Mouse (Mus musculus) liver, embryonic 15.5 days (tissue): ENCODE results near the gene Flvcr1. TPM values are rescaled to one million over a fixed set of nuclear protein-coding genes. Genes with fewer than 3 reads are reported as not detected.
A peak's percentile ranks its signal among the peaks of the same experiment; 100 is the strongest.

Experiments used
- ATAC-seq: fragments of 200-750 bp; cut with Nextera tagmentation; 2 replicates; pipeline ENCODE4 v1.8.0; 2017; ENCODE audit warnings: moderate number of reproducible peaks, mild to moderate bottlenecking, moderate library complexity; ENCODE audit not compliant: insufficient read depth
- H3K27ac ChIP-seq: fragments of 300-500 bp; sonication (generic); replicated peaks from 2 replicates; pipeline ENCODE4 v1.5.1; 2015; ENCODE audit warnings: mild to moderate bottlenecking, inconsistent platforms
- H3K27me3 ChIP-seq: fragments of 300-500 bp; sonication (generic); 2 replicates; pipeline ENCODE4 v1.6.1; 2015; ENCODE audit warnings: mild to moderate bottlenecking, inconsistent platforms
- H3K36me3 ChIP-seq: fragments of 300-500 bp; sonication (generic); replicated peaks from 2 replicates; pipeline ENCODE4 v1.6.1; 2015; ENCODE audit warnings: moderate library complexity, mild to moderate bottlenecking, inconsistent platforms
- H3K4me1 ChIP-seq: fragments of 300-500 bp; sonication (generic); replicated peaks from 2 replicates; pipeline ENCODE4 v1.6.1; 2015; ENCODE audit warnings: inconsistent platforms
- H3K4me2 ChIP-seq: fragments of 300-500 bp; sonication (generic); 2 replicates; pipeline ENCODE4 v1.6.1; 2015; ENCODE audit warnings: moderate library complexity, mild to moderate bottlenecking, inconsistent platforms
- H3K4me3 ChIP-seq: fragments of 300-500 bp; sonication (generic); replicated peaks from 2 replicates; pipeline ENCODE4 v1.5.1; 2015; ENCODE audit warnings: mild to moderate bottlenecking, inconsistent platforms
- H3K9ac ChIP-seq: fragments of 300-500 bp; sonication (generic); 2 replicates; pipeline ENCODE4 v1.6.1; 2015; ENCODE audit warnings: moderate library complexity, mild to moderate bottlenecking, inconsistent platforms
- H3K9me3 ChIP-seq: fragments of 300-500 bp; sonication (generic); replicated peaks from 2 replicates; pipeline ENCODE4 v1.6.1; 2016; ENCODE audit warnings: inconsistent platforms
- WGBS: fragments of 180-500 bp; shearing (Covaris S2); methylation state at CpG from one replicate; pipeline ENCODE4 v1.1.7; 2015; ENCODE audit warnings: mixed read lengths; ENCODE audit not compliant: insufficient replicate concordance; 5-methylcytosine and 5-hydroxymethylcytosine counted together
- polyA plus RNA-seq: library from polyadenylated mRNA; unstranded; fragments of >200 nt; fragmentation: Nextera tagmentation; extraction: Ambion mirVana; gene quantifications from 2 replicates; pipeline ENCODE4 v1.2.1, GENCODE M21; 2015

Flvcr1 gene
- 2.5 and 3.4 TPM in 2 replicates for polyA plus RNA-seq

GRCm38 (mm10) chr1:191026021-191026713, at the start of gene Flvcr1:
Gene Flvcr1 (minus strand): TSS chr1:191026158.
- H3K36me3 ChIP-seq, result peaks cover 8% of the 10 kb centered on the region; the same call in 1 of the 2 replicates
- H3K27me3 ChIP-seq, result peaks cover 3% of the 10 kb centered on the region; the same call in 1 of the 2 replicates
- no peaks in the 10 kb centered on the region for H3K9me3 ChIP-seq
- peak within 1 kb of the TSS; percentile 75 for H3K4me3 ChIP-seq
- peak; percentile 99 for ATAC-seq
- peaks cover 22% of the 10 kb centered on the region for H3K4me1 ChIP-seq
- H3K27ac ChIP-seq, result peak within 1 kb of the TSS; percentile 80
- H3K4me2 ChIP-seq, result peak within 1 kb of the TSS; percentile 100
- under 1% methylated on average over 50 of the region's 50 CpGs for WGBS
- peak within 1 kb of the TSS; percentile 76 for H3K9ac ChIP-seq

- Histone ChIP-seq H3K36me3 (peaks cover 97% of the 10 kb centered on the region), H3K4me2 (no peak overlapping the region)
Observed at GRCm38 (mm10) chr1:191075199-191075883, 49.4 kb upstream of the Flvcr1 start.

GRCm38 (mm10) chr1:191073486-191073885, 47.5 kb upstream of the Flvcr1 start:
- Histone ChIP-seq H3K27ac (peak overlapping the region; percentile 53; the same call in 1 of the 2 replicates), H3K27me3 (no peaks in the 10 kb centered on the region), H3K4me3 (no peak overlapping the region), H3K36me3 (peaks cover 97% of the 10 kb centered on the region), H3K9me3 (no peaks in the 10 kb centered on the region), H3K4me2 (no peak overlapping the region), H3K4me1 (peaks cover 28% of the 10 kb centered on the region), H3K9ac (no peak overlapping the region)
- 55% methylated on average over 4 of the region's 4 CpGs for WGBS
- no peak for ATAC-seq

More at GRCm38 (mm10) chr1:191075199-191075883, 49.4 kb upstream of the Flvcr1 start:
- H3K4me1 ChIP-seq, result peaks cover 28% of the 10 kb centered on the region
- WGBS, result 60% methylated on average over 10 of the region's 10 CpGs
- H3K9me3 ChIP-seq, result no peaks in the 10 kb centered on the region
- H3K27ac ChIP-seq, result no peak overlapping the region
- 0 out of 2 replicates have a peak, but pooled peaks have one; percentile 38 for ATAC-seq
- H3K27me3 ChIP-seq, result no peaks in the 10 kb centered on the region
- no peak overlapping the region for H3K4me3 ChIP-seq
- H3K9ac ChIP-seq, result no peak overlapping the region

- Histone ChIP-seq H3K4me2 (no peak overlapping the region), H3K9me3 (no peaks in the 10 kb centered on the region), H3K27me3 (no peaks in the 10 kb centered on the region), H3K9ac (no peak overlapping the region), H3K4me1 (peaks cover 28% of the 10 kb centered on the region), H3K27ac (peak overlapping the region; percentile 53; the same call in 1 of the 2 replicates), H3K4me3 (no peak overlapping the region), H3K36me3 (peaks cover 97% of the 10 kb centered on the region)
- ATAC-seq, result peak; percentile 40
- 79% methylated on average over 6 of the region's 6 CpGs for WGBS
Observed at GRCm38 (mm10) chr1:191073001-191073400, 47.0 kb upstream of the Flvcr1 start.

GRCm38 (mm10) chr1:191072329-191072913, 46.5 kb upstream of the Flvcr1 start:
- no peak overlapping the region for H3K9ac ChIP-seq

GRCm38 (mm10) chr1:191071613-191072012, 45.7 kb upstream of the Flvcr1 start:
- ATAC-seq, result no peak
- Histone ChIP-seq H3K36me3 (peaks cover 97% of the 10 kb centered on the region), H3K27me3 (no peaks in the 10 kb centered on the region), H3K9ac (no peak overlapping the region), H3K27ac (no peak overlapping the region), H3K4me1 (peaks cover 28% of the 10 kb centered on the region), H3K9me3 (no peaks in the 10 kb centered on the region), H3K4me3 (no peak overlapping the region), H3K4me2 (no peak overlapping the region)
- 72% methylated on average over 6 of the region's 6 CpGs for WGBS

More at GRCm38 (mm10) chr1:191072329-191072913, 46.5 kb upstream of the Flvcr1 start:
- no peaks in the 10 kb centered on the region for H3K27me3 ChIP-seq
- H3K36me3 ChIP-seq, result peaks cover 97% of the 10 kb centered on the region
- H3K9me3 ChIP-seq, result no peaks in the 10 kb centered on the region
- H3K4me2 ChIP-seq, result no peak overlapping the region
- H3K4me3 ChIP-seq, result no peak overlapping the region
- peak overlapping the region; percentile 53; the same call in 1 of the 2 replicates for H3K27ac ChIP-seq
- no peak for ATAC-seq
- 86% methylated on average over 16 of the region's 16 CpGs for WGBS
- H3K4me1 ChIP-seq, result peaks cover 28% of the 10 kb centered on the region

- WGBS, result 78% methylated on average over 4 of the region's 4 CpGs
- ATAC-seq, result no peak
- H3K27ac ChIP-seq, result no peak overlapping the region
Observed at GRCm38 (mm10) chr1:191070259-191070658, 44.3 kb upstream of the Flvcr1 start.

GRCm38 (mm10) chr1:191068377-191068776, 42.4 kb upstream of the Flvcr1 start:
- no peak overlapping the region for H3K4me3 ChIP-seq
- WGBS, result 83% methylated on average over 5 of the region's 5 CpGs
- no peaks in the 10 kb centered on the region for H3K27me3 ChIP-seq
- H3K27ac ChIP-seq, result no peak overlapping the region
- H3K4me1 ChIP-seq, result peaks cover 42% of the 10 kb centered on the region
- H3K36me3 ChIP-seq, result peaks cover 87% of the 10 kb centered on the region
- no peak overlapping the region for H3K4me2 ChIP-seq
- ATAC-seq, result no peak
- H3K9ac ChIP-seq, result no peak overlapping the region
- H3K9me3 ChIP-seq, result no peaks in the 10 kb centered on the region

More at GRCm38 (mm10) chr1:191070259-191070658, 44.3 kb upstream of the Flvcr1 start:
- H3K9ac ChIP-seq, result no peak overlapping the region
- H3K4me3 ChIP-seq, result no peak overlapping the region
- H3K36me3 ChIP-seq, result peaks cover 99% of the 10 kb centered on the region
- H3K4me2 ChIP-seq, result no peak overlapping the region
- no peaks in the 10 kb centered on the region for H3K9me3 ChIP-seq
- H3K27me3 ChIP-seq, result no peaks in the 10 kb centered on the region
- H3K4me1 ChIP-seq, result peaks cover 33% of the 10 kb centered on the region

GRCm38 (mm10) chr1:191065188-191065587, 39.2 kb upstream of the Flvcr1 start:
- no peak for ATAC-seq
- Histone ChIP-seq H3K4me2 (peak overlapping the region; percentile 43), H3K4me1 (peaks cover 36% of the 10 kb centered on the region), H3K36me3 (peaks cover 56% of the 10 kb centered on the region), H3K27me3 (no peaks in the 10 kb centered on the region), H3K9ac (no peak overlapping the region), H3K27ac (no peak overlapping the region), H3K4me3 (no peak overlapping the region), H3K9me3 (no peaks in the 10 kb centered on the region)
- WGBS, result 66% methylated on average over 4 of the region's 4 CpGs

GRCm38 (mm10) chr1:191064535-191064934, 38.6 kb upstream of the Flvcr1 start:
- 68% methylated on average over 2 of the region's 2 CpGs for WGBS
- peak overlapping the region; percentile 43 for H3K4me2 ChIP-seq
- H3K9ac ChIP-seq, result no peak overlapping the region

GRCm38 (mm10) chr1:191063700-191064099, 37.7 kb upstream of the Flvcr1 start:
- H3K27ac ChIP-seq, result peak overlapping the region; percentile 75; the same call in 1 of the 2 replicates
- no peaks in the 10 kb centered on the region for H3K9me3 ChIP-seq
- H3K4me1 ChIP-seq, result peaks cover 36% of the 10 kb centered on the region
- peak overlapping the region; percentile 86 for H3K4me2 ChIP-seq
- ATAC-seq, result no peak
- peak overlapping the region; percentile 92 for H3K9ac ChIP-seq
- H3K4me3 ChIP-seq, result peak overlapping the region; percentile 98
- no peaks in the 10 kb centered on the region for H3K27me3 ChIP-seq
- peaks cover 41% of the 10 kb centered on the region for H3K36me3 ChIP-seq
- WGBS, result 35% methylated on average over 9 of the region's 9 CpGs

More at GRCm38 (mm10) chr1:191064535-191064934, 38.6 kb upstream of the Flvcr1 start:
- no peaks in the 10 kb centered on the region for H3K27me3 ChIP-seq
- peak overlapping the region; percentile 14; the same call in 1 of the 2 replicates for H3K4me3 ChIP-seq
- no peak overlapping the region for H3K27ac ChIP-seq
- H3K9me3 ChIP-seq, result no peaks in the 10 kb centered on the region
- peaks cover 49% of the 10 kb centered on the region for H3K36me3 ChIP-seq
- no peak for ATAC-seq
- peaks cover 36% of the 10 kb centered on the region for H3K4me1 ChIP-seq
